Mouse (Mus musculus): ENCODE results near the gene Extl2. TPM values are rescaled to one million over a fixed set of nuclear protein-coding genes. Genes with fewer than 3 reads are reported as not detected.

Extl2 gene
- total RNA-seq, 2 experiments from 2014 or later, result 4.8 to 16.8 TPM

DNA sequence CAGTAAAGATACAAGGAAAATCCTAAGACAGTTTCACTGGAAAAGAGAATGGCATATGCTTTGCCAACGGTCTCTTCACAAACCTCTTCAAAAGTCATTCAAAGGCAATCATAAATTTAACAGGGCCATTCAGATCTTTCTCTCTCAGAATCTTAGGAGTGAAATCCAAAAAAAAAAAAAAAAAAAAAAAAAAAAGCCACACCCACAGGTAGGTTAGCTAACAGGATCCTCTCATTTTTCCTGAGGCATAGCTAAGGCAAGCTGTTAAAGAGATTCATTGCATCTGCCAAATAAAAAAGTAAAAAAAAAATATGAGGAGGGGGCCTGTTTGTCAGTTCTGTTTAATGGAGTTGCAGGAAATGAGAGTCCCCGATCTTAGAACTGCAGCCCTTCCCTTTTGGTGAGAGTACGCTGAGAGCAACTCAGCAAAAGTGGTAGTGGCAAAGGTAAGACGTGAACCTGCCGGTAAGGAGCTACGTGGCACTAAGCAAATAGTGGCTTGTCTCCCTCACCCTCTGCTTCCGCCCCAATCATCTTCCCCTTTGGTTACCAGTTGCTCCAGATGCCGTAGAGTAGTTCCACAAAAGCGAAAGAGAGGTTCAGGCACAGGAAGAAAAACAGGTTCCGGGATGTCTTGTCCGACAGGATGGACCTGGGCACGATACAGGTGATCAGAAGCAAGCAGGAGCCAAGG lies 831 bp upstream of the Extl2 start:
- peak; percentile 69 for ATAC-seq (replicated peaks; ENCODE audit: poor library complexity, severe bottlenecking)

GRCm38 (mm10) chr3:116007941-116008440 lies 729 bp downstream of the Extl2 start:
- ATAC-seq (replicated peaks; ENCODE audit: poor library complexity, severe bottlenecking), result peak; percentile 78

DNA sequence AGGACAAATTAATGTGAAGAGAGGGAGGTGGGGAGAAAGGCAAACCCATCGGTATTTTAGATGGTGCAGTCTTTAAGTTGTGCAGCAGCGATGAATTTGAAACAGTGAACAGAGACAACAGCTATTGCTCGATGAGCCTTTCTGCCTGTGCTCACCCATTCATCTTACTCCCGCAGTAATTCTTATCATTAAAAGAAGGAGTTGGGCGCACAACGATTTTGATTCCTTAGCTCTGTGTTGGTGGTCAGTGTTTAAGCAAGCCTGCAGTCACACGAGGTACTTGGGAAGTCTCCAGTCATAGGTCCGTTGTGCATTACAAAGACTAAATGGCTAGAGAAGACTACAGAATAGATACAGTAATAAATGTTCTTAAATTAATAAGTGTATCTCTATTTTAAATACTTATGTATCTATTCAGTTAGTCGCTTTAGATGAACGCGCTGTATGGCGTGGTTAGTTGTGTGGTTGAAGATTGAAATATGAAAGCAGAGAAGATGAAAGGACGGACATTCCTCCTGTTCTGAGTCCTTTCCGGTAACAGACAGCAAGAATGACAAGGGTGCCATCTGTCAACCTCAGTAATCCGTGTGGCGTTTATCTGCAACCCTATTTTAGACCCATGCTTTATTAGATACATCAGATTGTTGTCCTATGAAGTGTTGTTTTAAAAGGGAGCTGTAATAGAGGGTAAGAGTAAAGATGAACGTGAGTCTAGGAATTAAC lies 2.5 kb downstream of the Extl2 start:
- no peak for ATAC-seq (replicated peaks; ENCODE audit: poor library complexity, severe bottlenecking)

DNA sequence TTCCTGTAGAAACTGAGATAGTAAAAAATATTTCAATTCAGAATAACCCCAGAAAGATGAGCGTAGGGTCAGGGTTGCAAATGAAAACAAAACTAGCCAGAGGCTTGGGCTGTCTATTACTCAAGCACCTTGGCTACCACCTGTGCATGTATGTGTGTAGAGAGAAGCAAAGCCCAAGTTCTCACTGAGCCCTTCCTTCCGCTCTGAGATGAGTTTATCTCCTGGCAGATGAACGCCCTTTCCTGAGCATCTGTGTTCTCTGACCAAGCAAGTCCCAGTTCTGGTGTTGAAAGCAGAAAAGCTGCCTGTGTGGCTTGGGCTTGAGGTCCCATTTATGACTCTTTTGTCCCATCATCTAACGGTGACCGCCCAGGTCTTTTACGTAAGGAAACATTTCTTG lies 7.6 kb downstream of the Extl2 start:
- ATAC-seq (replicated peaks; ENCODE audit: poor library complexity, severe bottlenecking), result no peak

GRCm38 (mm10) chr3:116016116-116016515 lies 8.9 kb downstream of the Extl2 start:
- ATAC-seq (replicated peaks; ENCODE audit: poor library complexity, severe bottlenecking), result no peak

- no peak for ATAC-seq (replicated peaks; ENCODE audit: poor library complexity, severe bottlenecking)
Measured at GRCm38 (mm10) chr3:116018606-116019005, 11.3 kb downstream of the Extl2 start.

DNA sequence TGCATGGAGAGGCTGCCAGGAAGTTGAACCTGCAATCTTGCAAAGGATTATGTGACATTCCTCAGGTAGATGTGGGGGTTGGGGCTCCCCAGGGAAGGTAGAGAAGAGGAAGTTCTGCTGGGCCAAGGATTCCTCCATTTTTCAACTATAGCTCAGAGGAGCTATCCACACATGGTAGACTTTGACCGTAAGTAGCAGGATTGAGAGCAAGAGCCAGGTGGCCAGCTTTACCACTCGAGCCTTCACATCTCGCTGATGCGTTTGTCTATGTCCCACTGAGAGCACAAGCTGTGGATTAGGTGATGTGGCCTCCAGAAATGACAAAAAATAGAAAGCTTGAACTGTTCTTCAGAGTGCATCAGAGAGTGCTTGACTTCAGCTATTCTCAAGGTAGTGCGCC lies 11.9 kb downstream of the Extl2 start:
- no peak for ATAC-seq (replicated peaks; ENCODE audit: poor library complexity, severe bottlenecking)

- no peak for ATAC-seq (replicated peaks; ENCODE audit: poor library complexity, severe bottlenecking)
Measured at GRCm38 (mm10) chr3:116024236-116024635, 17.0 kb downstream of the Extl2 start.

GRCm38 (mm10) chr3:116024669-116025068 lies 17.4 kb downstream of the Extl2 start:
- ATAC-seq (replicated peaks; ENCODE audit: poor library complexity, severe bottlenecking), result no peak

GRCm38 (mm10) chr3:116025701-116026100 lies 18.4 kb downstream of the Extl2 start:
- no peak for ATAC-seq (replicated peaks; ENCODE audit: poor library complexity, severe bottlenecking)

- ATAC-seq (replicated peaks; ENCODE audit: poor library complexity, severe bottlenecking), result no peak
Measured at GRCm38 (mm10) chr3:116026996-116027395, 19.7 kb downstream of the Extl2 start.

DNA sequence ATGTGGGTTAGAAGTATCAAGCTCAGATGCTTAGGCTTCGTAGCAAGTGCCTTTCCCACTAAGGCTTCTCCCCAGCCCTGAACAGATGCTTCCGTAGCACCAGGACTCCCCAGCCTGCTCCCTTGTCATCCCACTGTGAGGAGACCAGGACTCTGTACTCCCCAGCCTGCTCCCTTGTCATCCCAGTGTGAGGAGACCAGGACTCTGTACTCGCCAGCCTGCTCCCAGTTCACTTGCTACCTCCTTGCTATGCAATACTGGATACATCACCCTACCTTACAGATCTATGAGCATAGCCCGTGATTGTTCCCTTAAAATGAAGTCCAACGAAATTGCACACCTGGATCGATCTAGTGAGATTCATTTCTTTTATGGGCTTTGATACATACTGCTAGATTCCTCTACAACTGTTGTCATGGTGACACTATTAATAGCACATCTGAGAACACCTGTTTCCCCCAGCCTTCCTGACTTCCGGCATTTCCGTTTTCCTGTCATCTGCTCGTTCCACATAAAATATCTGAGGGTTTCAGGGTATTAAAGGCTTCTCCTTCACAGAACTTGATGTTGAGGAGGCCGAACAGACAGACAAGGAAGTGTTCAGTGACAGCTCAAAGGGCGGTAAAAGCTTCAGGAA lies 23.0 kb downstream of the Extl2 start:
- peak; percentile 58 for ATAC-seq (replicated peaks; ENCODE audit: poor library complexity, severe bottlenecking)

GRCm38 (mm10) chr3:116033218-116033870 lies 26.1 kb downstream of the Extl2 start:
- ATAC-seq (replicated peaks; ENCODE audit: poor library complexity, severe bottlenecking), result no peak

DNA sequence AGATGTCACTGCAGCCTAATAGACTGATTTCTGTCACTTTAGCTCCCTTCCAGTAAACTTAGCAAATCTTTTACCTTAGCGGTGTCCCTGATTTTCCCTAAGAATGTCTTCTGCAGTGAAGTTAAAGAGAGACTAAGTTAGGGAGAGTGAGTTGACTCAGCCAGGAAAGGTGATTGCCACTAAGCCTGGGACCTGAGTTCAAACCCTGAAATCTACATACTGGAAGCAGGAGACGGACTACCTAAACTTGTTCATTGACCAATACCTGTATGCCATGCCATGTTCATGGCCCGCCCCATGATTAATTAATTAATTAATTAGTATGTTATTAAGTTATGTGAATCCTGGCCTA lies 26.6 kb downstream of the Extl2 start:
- peak; percentile 53 for ATAC-seq (replicated peaks; ENCODE audit: poor library complexity, severe bottlenecking)

GRCm38 (mm10) chr3:116040776-116041175 lies 33.5 kb downstream of the Extl2 start:
- ATAC-seq (replicated peaks; ENCODE audit: poor library complexity, severe bottlenecking), result no peak

GRCm38 (mm10) chr3:116046000-116046399 lies 38.7 kb downstream of the Extl2 start:
- ATAC-seq (replicated peaks; ENCODE audit: poor library complexity, severe bottlenecking), result no peak

- no peak for ATAC-seq (replicated peaks; ENCODE audit: poor library complexity, severe bottlenecking)
Measured at GRCm38 (mm10) chr3:116047034-116047433, 39.8 kb downstream of the Extl2 start.

DNA sequence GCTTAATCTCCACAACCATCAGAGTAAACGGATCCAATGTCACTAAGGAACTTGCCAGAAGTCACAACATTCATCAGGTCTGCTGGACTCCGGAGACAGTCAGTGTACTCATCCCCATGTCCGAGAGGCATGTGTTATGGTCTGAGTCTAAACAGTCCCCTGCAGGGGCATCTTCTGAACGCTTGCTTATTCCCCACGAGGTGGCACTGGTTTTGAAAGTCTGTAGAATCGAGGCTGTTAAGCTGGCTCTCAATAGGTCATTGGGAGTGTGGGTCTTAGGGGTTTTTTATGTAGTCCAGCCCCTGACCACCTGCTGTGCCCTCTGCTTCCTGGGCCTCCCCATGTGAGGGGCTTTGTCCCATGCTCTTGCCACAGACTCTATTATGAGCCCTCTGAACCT lies 49.8 kb downstream of the Extl2 start:
- no peak for ATAC-seq (replicated peaks; ENCODE audit: poor library complexity, severe bottlenecking)

GRCm38 (mm10) chr3:116060320-116060719 lies 53.1 kb downstream of the Extl2 start:
- no peak for ATAC-seq (replicated peaks; ENCODE audit: poor library complexity, severe bottlenecking)

DNA sequence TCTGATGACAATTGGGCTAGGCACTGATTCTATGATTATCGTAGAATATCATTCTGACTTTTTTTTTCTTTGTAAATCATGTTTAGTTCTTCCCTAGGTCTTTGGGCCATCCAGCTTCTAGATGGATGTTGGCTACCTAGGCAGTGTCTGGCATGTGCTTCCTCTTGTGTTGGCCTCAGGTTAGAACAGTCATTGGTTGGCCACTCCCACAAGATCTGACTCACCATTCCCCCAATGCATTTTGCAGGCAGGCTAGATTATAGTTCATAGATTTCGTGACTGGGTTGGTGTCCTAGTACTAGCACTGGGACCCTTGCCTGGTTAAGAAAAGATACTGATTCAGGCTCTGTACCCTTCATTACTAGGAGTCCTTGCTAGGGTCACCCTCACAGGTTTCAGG lies 54.9 kb downstream of the Extl2 start:
- ATAC-seq (replicated peaks; ENCODE audit: poor library complexity, severe bottlenecking), result no peak

- peak; percentile 33; the same call in 1 of the 2 replicates for ATAC-seq (replicated peaks; ENCODE audit: poor library complexity, severe bottlenecking)
Measured at GRCm38 (mm10) chr3:116072584-116072983, 65.3 kb downstream of the Extl2 start.
